In the genomic region with DNA sequence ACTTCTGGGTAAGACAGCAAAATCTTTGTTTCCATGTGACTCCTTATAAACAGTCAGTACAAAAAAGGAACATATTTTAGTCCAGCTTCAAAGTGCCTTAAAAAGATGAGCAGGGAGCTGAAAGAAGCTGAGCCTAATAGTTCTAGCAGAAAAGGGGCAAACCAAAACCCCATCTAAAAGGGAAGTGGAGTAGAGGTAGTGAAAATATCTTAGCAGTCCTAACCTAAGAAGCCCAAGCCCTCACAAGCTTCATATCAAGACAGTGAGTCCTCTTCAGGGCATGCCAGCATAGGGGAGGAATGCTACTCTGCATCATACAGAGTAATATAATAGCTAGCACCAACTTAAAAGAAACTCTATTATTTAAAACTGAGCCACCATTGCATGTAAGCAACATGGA, we compare ENCODE assay signal across 26 mouse cellular contexts.
"Had no signal": no experiment of that assay in that cellular context is flagged by ENCODE, and none has a peak within 500 bp of the region (broad histone marks: within the 10 kb centered on the region; RNA-seq: fewer than 3 reads in every experiment).

No protein-coding gene starts in this region.

- H3K9ac ChIP-seq: heart, embryonic 12.5 days; hindbrain, embryonic 12.5 days; hindbrain, embryonic 14.5 days; intestine, embryonic 15.5 days; limb, embryonic 12.5 days; liver, embryonic 13.5 days; liver, embryonic 15.5 days had no signal

- ATAC-seq: hindbrain, embryonic 16.5 days; inflammation-experienced regulatory T-cells, adult 6 months; intestine, embryonic 15.5 days; intestine, postnatal 0 days had no signal

- H3K27ac ChIP-seq: heart, embryonic 10.5 days; hindbrain, embryonic 10.5 days; hindbrain, embryonic 12.5 days; hindbrain, embryonic 14.5 days; intestine, embryonic 15.5 days; layer of hippocampus, adult 2 months; limb, embryonic 10.5 days; limb, embryonic 12.5 days; liver, embryonic 13.5 days; liver, embryonic 15.5 days had no signal

- H3K4me1 ChIP-seq: heart, embryonic 10.5 days; heart, embryonic 12.5 days; hindbrain, embryonic 10.5 days; hindbrain, embryonic 12.5 days; intestine, embryonic 15.5 days; limb, embryonic 10.5 days; limb, embryonic 12.5 days; liver, embryonic 13.5 days; liver, embryonic 15.5 days had no signal

- DNase-seq: gastrocnemius, postnatal 14 days; gastrocnemius, postnatal 36 days; heart, adult 18-20 months; heart, postnatal 10 days; heart, postnatal 4 days; kidney, adult 18-20 months; kidney, adult 8-10 months; kidney, postnatal 10 days; kidney, postnatal 25 days; kidney, postnatal 4 days; liver; liver, embryonic 13.5 days had no signal

- H3K27me3 ChIP-seq: heart, embryonic 12.5 days; hindbrain, embryonic 12.5 days; intestine, embryonic 15.5 days; limb, embryonic 12.5 days; liver, embryonic 13.5 days; liver, embryonic 15.5 days had no signal

- H3K36me3 ChIP-seq: intestine, embryonic 15.5 days had no signal

- H3K4me2 ChIP-seq: heart, embryonic 12.5 days; hindbrain, embryonic 12.5 days; hindbrain, embryonic 14.5 days; intestine, embryonic 15.5 days; limb, embryonic 12.5 days; liver, embryonic 11.5 days; liver, embryonic 13.5 days; liver, embryonic 15.5 days had no signal

- H3K4me3 ChIP-seq: heart, embryonic 10.5 days; heart, embryonic 12.5 days; hindbrain, embryonic 10.5 days; hindbrain, embryonic 12.5 days; intestine, embryonic 15.5 days; layer of hippocampus, adult 2 months; limb, embryonic 10.5 days; limb, embryonic 12.5 days; liver, embryonic 13.5 days; liver, embryonic 15.5 days had no signal

- H3K9me3 ChIP-seq: heart, embryonic 10.5 days; heart, embryonic 12.5 days; hindbrain, embryonic 10.5 days; hindbrain, embryonic 12.5 days; intestine, embryonic 15.5 days; limb, embryonic 10.5 days; limb, embryonic 12.5 days; liver, embryonic 13.5 days; liver, embryonic 15.5 days had no signal
